Mouse (Mus musculus) MEL (cell line): Measurements from ENCODE around the gene Gm49395.

Experiments used
- CTCF ChIP-seq, 3 experiments: IDR thresholded peaks in 2 of 3; conservative IDR thresholded peaks in 1 of 3; 2 replicates each; pipeline ENCODE4 v1.5.1; 2011 to 2012; ENCODE audit warnings: low read length in 3 of 3, low read depth in 2 of 3, mild to moderate bottlenecking in 2 of 3, improper control_type of control experiment in 1 of 3, inconsistent platforms in 1 of 3, mixed read lengths in 1 of 3, moderate library complexity in 1 of 3; ENCODE audit not compliant: control insufficient read depth in 1 of 3, insufficient read depth in 1 of 3, poor library complexity in 1 of 3, severe bottlenecking in 1 of 3
- NELFE ChIP-seq: IDR thresholded peaks from 2 replicates; pipeline ENCODE4 v1.6.1; 2011; ENCODE audit warnings: low read depth, low read length, improper control_type of control experiment

DNA sequence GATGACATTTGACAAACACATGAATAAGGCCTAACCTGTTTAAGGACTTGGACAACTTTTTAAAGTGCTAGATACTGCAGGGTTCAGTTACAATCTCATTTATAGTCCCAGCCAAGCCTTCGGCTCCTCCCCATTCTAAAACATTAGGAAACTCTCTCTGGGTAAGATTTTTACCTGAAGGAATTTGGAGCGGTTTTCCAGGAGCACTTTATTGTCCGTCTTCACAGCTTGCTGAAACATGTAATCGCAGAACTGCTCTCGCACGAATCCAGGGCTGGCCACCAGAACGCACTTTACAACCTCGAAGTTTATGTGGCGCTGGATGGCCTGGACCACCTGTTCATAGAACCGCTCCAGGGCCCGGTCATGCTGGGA is 12.7 kb downstream of the Gm49395 start:
- no peak for TF ChIP-seq CTCF (IDR thresholded peaks at IDR 0.05 in 2 of 3, conservative IDR thresholded peaks at IDR 0.05 in 1 of 3; ENCODE audit: control insufficient read depth in 1 of 3, insufficient read depth in 1 of 3, low read depth in 2 of 3, low read length in 3 of 3, poor library complexity in 1 of 3, severe bottlenecking in 1 of 3)
- TF ChIP-seq NELFE, result no peak
